Mouse (Mus musculus): ENCODE measurements around the gene Ccdc150. TPM values are rescaled to one million over a fixed set of nuclear protein-coding genes. Genes with fewer than 3 reads are reported as not detected.

The Ccdc150 gene
- total RNA-seq (2021): under 1 TPM; 0.35 to 0.37 TPM

- peak; percentile 98 for DNase-seq
Observed at GRCm38 (mm10) chr1:54250158-54250866, at the start of gene Ccdc150. TSS of gene Ccdc150 (plus strand) at chr1:54250683.

DNA sequence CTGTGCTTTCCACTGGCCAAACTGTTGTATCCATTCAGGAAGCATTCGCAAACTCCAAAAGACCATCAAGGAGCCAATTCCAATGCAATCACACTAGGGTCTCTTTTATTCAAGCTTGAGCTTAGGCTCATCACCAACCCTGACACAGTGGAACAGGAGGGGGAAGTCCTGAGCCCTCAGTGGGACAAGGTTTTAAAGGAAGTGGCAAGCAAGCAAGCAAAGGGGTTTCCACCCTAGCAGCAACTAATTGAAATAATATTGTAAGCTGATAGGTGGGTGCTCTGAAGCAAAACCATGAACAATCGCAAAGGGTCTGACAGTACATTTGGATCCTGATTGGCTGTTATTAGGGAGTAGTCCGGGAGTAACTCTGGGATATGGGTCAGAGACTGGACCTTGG, 30.2 kb upstream of the Ccdc150 start:
- DNase-seq: no peak

- DNase-seq: no peak
Observed at GRCm38 (mm10) chr1:54242722-54243121, 7.8 kb upstream of the Ccdc150 start.

DNA sequence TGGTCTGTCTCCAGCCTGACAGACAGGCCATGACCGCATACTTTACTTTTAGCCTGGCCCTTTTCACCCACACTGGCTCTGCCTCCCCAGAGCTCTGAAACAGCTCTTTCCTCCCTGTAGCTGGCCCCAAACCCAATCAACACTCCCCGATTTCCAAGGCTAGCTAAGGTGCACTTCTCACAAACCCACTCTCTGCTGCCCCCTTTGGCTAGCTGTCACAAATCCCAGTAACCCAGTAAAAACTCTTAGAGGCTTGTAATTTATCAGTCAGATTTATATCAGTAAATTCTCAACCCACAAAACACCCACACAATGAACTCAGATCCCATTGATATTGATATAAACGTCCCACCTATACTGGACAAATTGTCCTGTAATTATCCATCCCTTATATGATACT, 25.1 kb downstream of the Ccdc150 start:
- DNase-seq: no peak

- no peak for DNase-seq
Observed at GRCm38 (mm10) chr1:54279628-54280027, 29.1 kb downstream of the Ccdc150 start.

- no peak for DNase-seq
Observed at GRCm38 (mm10) chr1:54280651-54281050, 30.2 kb downstream of the Ccdc150 start.

GRCm38 (mm10) chr1:54306404-54306803, 55.9 kb downstream of the Ccdc150 start:
- DNase-seq: no peak

DNA sequence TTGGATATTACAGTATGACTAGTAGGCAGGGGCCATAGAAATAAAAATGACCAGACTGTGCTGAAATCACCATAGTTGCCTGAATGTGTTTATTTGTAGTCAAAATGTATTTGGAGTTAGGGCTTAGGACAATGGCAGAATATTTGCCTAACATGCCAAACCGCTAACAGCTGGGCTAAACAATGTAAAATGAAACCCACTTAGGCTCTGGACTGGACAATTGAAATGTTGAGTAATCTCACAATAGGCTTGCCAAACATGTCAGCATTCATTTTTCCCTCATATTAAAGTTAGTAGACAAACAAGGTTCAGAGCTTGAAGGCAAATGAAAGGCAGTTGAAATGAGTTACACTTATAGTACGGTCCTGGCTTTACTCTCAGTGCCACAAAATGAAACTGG, 76.2 kb downstream of the Ccdc150 start:
- DNase-seq: no peak

DNA sequence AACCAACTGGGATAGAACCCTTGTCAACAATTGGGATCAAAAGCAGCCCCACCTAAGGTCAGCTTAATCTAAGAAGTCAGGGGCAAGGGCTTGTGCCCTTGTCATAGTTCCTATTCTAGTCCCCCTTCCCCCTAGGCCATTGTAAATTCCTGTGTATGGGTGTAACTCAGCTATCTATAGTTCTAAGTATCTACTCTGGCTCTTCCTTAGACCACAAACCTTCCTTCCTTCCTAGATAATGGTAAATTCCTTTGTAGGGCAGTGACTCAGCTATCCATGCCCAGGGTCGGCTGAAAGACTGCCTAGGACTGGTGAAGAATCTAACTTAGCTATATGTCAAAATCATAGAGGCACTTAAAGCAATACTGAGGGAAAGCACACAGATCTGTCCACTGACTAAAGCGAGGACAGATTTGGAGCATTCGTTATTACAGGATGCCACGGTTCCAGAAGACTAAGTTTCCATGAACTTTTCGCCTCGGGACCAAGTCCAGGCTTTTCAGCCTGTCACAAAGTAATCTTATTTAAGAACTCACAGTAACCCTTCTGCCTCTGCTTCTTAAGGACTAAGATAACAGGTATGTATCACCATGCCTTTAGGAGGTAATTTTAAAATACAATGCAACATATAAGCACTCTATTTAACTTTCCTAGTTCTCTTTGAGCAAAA, 77.5 kb downstream of the Ccdc150 start:
- DNase-seq: no peak

DNA sequence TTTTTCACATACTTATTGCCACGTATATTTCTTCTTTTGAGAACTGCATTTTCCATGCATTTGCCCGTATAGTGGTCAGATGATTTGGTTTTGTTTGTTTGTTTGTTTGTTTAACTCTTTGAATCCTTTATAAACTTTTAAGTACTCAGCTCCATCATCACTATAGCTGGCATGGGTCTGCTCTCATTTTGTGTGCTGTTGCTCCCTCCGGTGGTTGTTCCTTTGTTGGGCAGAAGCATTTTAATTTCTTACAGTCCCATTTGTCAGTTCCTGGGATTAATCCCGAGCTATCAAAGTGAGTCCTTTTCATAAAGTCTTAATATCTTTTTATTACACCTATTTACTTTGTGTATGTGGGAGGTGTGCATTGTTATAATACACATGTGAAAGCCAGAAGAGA, 82.5 kb downstream of the Ccdc150 start:
- peak in 1 of 2 experiments; percentile 29 for DNase-seq

GRCm38 (mm10) chr1:54354786-54355185, 104.3 kb downstream of the Ccdc150 start:
- DNase-seq: no peak

GRCm38 (mm10) chr1:54355485-54355884, 105.0 kb downstream of the Ccdc150 start:
- DNase-seq: no peak

DNA sequence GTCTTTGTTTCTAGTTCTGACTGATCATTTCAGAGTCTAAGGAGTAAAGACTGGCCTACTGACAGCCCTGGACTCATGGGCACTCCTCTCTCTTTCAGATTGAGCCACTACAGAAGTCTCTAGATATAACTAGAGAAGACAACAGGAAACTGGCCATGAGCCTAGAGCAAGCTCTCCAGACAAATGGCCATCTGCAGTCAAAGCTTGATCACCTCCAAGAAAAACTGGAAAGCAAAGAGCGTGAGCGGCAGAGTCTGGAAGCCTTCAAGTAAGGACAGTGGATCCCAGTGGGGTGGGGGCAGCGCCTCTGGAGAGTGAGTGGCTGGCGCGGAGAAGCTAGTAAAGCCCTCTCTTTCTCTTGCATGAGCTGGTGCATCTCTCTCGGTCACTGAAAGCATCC, 106.1 kb downstream of the Ccdc150 start:
- no peak for DNase-seq

DNA sequence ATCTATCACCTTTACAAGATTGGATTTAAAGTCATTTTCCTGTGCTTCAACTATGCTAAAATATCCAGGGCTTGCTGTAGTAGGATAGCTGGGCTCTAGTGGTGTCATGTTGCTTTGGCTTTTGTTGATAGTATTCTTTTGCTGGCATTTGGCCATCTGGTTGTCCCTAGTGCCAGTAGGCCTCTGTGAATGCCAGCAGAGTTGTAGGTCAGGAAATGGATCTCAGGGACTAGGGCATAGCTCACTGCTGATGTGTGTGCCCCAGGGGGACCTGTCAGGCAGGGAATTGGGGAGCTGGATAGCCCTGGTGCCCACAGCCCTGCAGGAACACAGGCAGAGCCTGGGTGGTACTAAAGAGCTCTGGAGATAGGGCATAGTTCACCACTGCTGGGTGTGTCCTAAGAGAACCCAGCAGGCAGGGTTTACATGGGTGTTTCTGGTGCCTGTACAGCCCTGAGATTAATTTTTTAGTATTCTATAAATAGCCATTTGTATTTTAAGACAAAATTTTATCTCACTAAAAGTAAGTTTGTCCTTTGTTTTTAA, 127.1 kb downstream of the Ccdc150 start:
- DNase-seq: no peak

GRCm38 (mm10) chr1:54380978-54381914, 130.8 kb downstream of the Ccdc150 start:
- DNase-seq: peak in 1 of 2 experiments; percentile 27

DNA sequence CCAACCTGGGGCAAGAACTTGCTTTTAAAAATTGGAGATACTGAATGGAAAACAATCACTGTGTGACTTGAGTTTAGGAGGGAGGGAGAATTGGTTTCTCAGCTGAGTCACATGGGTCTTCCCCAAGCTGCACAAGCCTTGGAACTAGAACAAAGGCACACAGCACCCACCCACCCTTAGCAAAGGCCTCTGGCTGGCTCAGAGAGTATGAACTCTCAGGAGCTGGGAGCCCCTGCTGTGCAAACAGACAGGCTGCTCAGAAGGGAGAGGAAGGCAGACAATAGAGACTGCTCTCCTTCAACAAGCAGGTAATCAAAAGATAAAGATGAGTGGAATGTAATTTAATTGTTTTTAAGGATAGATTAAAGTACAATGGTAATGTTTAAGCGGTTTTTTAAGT, 133.7 kb downstream of the Ccdc150 start:
- DNase-seq: no peak

- no peak for DNase-seq
Observed at GRCm38 (mm10) chr1:54402736-54403135, 152.3 kb downstream of the Ccdc150 start.

Other genes starting within 250 kb of the Ccdc150 start
- gene Hecw2, start 55.5 kb upstream of the Ccdc150 start, total RNA-seq (2021): 10 to 100 TPM; 19.2 to 20.5 TPM
- 10 to 100 TPM; 26.3 to 27.9 TPM for gene Gtf3c3, start 188.3 kb downstream of the Ccdc150 start, total RNA-seq (2021)